Mouse (Mus musculus) kidney, postnatal 4 days (tissue): ENCODE measurements at regions not wholly inside any gene's neighbourhood (a gene's known extent, or its start where the extent isn't known, plus 50 kb on each side); places are given as distances from the start of the nearest gene placed in this dataset.
"Not testable (repeated sequence)": the region's sequence is repeated elsewhere in the genome, so short reads cannot be mapped to it uniquely, and the experiment has no call there.

Experiments
- DNase-seq, 2 experiments: peaks; one replicate each; pipeline ENCODE4 v3.0.0; 2021; ENCODE audit warnings: mixed read lengths in 2 of 2

DNA sequence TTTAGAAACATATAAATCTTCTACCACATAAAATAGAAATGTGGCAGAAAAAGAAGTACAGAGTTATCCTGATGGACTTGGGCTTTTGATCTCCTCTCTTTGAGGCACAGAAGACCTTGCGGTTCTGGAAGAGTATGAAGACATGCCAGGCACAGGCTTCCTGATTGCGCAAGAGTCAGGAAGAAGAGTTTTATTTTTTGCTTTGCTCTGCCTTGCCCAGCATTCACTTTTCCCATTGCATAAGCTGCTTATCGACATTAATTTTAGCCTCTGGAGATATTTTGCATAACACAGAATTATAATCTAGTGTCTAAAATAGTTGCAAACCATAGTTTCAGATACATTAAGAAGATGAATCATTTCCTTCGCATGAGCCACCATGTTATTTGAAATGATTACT is 627.8 kb upstream of the Slc8a1 start:
- DNase-seq = no peak

DNA sequence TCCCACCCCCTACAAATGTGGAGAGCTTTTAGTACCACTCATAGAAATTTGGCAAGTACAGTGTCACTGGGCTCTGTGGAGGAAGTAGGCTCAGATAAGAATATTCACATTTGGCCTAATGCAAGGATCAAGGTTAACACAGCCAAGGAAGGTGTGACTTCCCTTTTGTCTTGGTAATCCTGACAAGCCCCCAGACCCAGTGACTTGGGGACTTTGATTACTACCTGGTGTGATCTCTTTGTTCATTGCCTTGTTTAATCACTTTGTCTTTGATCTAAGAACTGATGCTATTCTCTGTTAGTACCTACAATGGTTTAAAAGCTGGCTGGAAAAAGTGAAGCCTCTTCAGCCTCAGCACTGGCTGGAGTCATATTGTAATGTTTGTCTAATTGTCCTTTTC is 610.5 kb upstream of the Slc8a1 start:
- no peak for DNase-seq

DNA sequence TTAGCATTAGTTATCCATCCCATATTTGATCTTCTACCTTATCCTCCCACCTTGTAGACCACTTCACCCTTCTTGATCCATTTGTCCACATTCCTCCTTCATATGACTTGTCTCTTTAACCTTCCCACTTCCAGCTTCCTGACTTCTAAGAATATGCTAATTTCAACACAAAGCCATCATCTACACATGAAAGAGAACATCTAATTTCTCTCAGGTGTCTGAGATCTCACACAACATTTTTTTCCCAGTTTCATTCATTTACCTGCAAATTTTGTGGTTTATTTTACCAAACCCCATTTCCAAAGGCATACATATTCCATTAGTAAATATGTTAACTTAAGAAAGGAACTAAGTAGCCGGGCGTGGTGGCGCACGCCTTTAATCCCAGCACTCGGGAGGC is 593.3 kb upstream of the Slc8a1 start:
- no peak for DNase-seq

- DNase-seq = no peak
Measured at GRCm38 (mm10) chr17:82312191-82312590, 574.0 kb upstream of the Slc8a1 start.

DNA sequence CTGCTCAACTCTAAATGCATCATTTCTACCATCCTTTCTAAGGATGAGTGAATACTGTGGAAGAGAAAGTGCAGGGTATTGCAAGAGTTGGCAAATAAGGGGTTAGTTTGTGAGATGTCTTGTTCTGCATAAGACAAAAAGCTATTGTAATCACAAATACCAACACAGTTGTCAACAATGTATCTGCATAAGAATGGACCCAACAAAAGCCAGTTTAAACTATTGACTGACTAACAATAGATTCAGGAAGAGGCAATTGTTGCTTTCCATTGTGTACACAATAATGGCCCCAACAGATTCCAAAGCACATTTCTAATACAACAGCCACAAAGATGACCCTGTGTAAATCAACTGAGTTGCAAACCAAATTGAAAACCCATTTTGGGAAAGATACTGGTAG is 568.2 kb upstream of the Slc8a1 start:
- DNase-seq = no peak

- no peak for DNase-seq
Measured at GRCm38 (mm10) chr17:82277728-82278127, 539.6 kb upstream of the Slc8a1 start.

- DNase-seq = no peak
Measured at GRCm38 (mm10) chr17:82273946-82274345, 535.8 kb upstream of the Slc8a1 start.

GRCm38 (mm10) chr17:82272845-82273244 is 534.7 kb upstream of the Slc8a1 start:
- DNase-seq = no peak

DNA sequence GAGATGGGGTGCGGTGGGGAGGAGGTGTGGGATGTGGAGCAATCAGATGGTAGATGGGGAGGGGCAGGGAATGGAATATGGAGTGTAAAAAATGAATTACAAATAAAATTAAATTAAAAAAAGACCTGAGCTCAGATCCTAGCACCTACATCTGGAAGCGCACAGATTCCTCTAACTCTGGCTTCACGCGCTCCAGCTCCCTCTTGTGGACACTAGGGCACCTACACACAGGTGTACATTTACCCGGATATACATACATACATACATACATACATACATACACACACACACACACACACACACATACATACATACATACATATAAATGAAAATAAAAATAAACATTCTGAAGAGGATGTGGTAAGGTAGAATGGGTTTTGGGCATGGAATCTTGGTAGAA is 528.7 kb upstream of the Slc8a1 start:
- not testable (repeated sequence) for DNase-seq

DNA sequence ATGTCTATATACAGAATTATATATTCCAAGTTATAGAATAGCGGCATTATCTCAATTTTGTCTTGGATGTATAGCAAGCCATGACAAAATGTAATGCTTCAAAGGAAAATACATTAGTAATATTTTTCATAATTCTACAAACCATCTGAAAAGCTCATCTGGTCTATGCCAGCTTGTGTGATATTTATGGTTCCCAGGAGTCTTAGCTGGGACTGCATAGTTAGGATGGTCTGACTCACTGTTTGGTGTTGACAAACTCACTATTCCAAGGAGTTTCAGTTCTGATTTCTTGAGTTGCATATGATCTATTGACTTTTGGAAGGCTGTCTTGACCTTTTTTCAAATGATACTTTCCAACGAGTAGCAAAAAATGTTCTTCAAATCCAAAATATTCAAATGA is 514.2 kb upstream of the Slc8a1 start:
- no peak for DNase-seq

DNA sequence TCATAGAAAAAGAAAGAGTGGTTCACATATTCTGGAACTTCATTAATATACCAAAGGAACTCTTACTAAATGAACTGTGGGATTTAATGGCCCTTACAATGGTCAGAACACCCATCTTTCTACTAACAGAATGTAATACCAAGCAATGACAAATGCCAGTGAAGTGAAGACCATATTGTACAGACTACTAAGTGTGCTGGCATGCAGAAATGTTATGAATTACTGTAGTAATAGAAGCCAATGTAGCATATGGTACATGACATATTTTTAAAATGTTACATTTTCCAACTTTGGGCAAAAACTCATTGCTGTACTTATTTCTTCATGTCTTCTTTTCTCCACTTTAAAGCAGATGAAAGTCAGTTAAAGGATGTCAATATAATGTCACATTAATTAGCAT is 513.7 kb upstream of the Slc8a1 start:
- DNase-seq = no peak

GRCm38 (mm10) chr17:82238361-82238760 is 500.2 kb upstream of the Slc8a1 start:
- DNase-seq = no peak

- DNase-seq = no peak
Measured at GRCm38 (mm10) chr17:82237456-82237855, 499.3 kb upstream of the Slc8a1 start.

- no peak for DNase-seq
Measured at GRCm38 (mm10) chr17:82215728-82216623, 477.8 kb upstream of the Slc8a1 start.

DNA sequence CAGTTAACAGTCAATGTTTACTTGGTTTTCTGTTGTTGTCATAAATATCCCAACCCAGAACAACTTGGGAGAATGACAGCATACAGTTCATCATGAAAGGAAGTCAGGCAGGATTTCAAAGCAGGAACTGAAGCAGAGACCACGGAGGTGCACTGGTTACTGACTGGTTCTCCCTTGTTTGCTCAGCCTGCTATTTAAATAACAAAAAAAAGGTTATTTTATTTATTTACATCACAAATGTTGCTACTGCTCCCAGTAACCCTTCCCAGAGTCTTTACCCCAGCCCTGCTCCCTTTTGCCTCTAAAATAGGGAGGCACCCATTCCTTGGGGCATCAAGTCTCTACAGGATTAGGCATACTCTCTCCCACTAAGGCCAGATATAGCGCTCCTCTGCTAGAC is 461.8 kb upstream of the Slc8a1 start:
- no peak for DNase-seq

DNA sequence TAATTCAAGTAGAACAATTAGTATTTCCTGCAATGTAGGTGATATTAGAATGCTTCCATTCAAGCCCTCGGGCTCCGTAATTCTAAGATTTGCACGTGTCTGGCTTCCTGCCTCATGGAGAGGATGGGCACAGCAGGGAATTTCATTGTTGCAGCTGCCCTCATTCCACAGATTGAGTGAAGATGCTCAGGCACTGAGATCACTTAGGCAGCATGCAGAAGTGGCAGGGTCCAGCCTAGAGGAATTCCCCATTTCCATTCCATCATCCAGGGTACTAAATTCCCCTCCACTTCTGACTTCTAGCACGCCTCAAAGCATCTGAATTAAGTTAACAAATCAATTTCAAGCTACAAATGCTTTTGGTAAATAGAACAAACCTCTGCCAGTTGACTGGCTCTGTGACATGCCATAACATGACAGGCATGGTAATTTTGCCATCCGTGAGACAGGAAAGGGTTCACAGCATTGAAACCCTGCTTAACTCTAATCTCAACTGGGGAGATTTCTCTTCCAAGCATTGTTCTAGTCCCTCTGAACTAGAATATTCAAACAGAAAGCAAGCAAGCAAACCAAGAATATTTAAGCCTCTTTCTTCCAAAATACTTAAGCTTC is 461.0 kb upstream of the Slc8a1 start:
- no peak for DNase-seq

GRCm38 (mm10) chr17:82184261-82184660 is 446.1 kb upstream of the Slc8a1 start:
- no peak for DNase-seq

DNA sequence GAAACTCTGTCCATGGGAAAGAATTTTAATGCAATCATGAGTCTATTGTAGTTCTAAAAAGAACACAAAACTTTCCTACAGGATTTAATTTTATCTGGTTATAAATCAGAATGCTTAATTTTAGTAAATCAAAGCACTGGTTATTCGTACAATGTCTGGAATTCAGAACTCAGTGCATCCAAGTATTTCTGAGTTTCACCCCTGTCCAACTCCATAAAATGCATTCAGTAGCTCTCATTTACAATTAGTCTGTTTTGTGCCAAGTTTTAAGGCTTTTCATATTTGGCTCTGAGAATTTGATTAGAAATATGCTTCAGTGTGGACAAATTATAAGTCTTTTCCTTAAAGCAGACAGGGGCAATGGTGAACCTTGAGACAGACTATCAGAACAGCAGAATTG is 433.0 kb upstream of the Slc8a1 start:
- no peak for DNase-seq

- no peak for DNase-seq
Measured at GRCm38 (mm10) chr17:82153446-82153845, 415.3 kb upstream of the Slc8a1 start.

DNA sequence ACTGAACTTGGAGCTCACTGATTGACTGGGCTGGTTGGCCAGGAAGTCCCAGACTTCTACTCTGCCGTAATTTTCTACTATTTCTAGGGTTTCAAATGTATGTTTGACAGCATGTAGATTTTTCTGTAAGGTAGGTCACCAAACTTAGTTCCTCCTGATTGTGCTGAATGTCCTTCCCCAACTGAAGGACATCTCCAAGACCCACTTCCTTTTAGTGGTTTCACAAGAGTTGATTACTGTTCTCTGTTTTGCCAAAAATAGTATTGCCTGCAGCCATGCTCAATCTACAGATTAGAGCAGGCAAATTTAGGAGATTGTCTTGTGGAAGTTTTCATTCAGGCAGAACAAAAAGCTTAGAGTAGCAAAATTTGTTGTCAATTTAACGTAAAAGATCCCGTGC is 396.7 kb upstream of the Slc8a1 start:
- no peak for DNase-seq

- no peak for DNase-seq
Measured at GRCm38 (mm10) chr17:82132941-82133340, 394.8 kb upstream of the Slc8a1 start.

GRCm38 (mm10) chr17:82087141-82087540 is 349.0 kb upstream of the Slc8a1 start:
- no peak for DNase-seq

- no peak for DNase-seq
Measured at GRCm38 (mm10) chr17:82080301-82080700, 342.1 kb upstream of the Slc8a1 start.
